Mouse (Mus musculus): ENCODE results near the gene Foxp2.

- TF ChIP-seq CTCF (IDR thresholded peaks at IDR 0.05; ENCODE audit: control insufficient read depth, insufficient read depth, insufficient replicate concordance, low read depth, low read length) = no peak
- TF ChIP-seq POLR2A (IDR thresholded peaks at IDR 0.05; ENCODE audit: control insufficient read depth, low read depth, low read length) = no peak
Measured at GRCm38 (mm10) chr6:15310671-15311070, 409.5 kb downstream of the Foxp2 start.

All from testis, adult 2 months (tissue).